In genomic region chr13:73269891-73270290, GRCm38 (mm10) we compare ENCODE assay signal across 17 mouse cellular contexts. TPM values are rescaled to one million over a fixed set of nuclear protein-coding genes. Genes with fewer than 3 reads are reported as not detected.
"Had no signal": no experiment of that assay in that cellular context is flagged by ENCODE, and none has a peak within 500 bp of the region (broad histone marks: within the 10 kb centered on the region; RNA-seq: fewer than 3 reads in every experiment).

No protein-coding gene starts in this region.

- DNase-seq: kidney, postnatal 25 days; layer of hippocampus, postnatal 36 days; lung, adult 18-20 months; right cerebral cortex, postnatal 4 days; spleen, adult 18-20 months; thymus, adult 18-20 months; thymus, postnatal 14 days had no signal

- H3K9me3 ChIP-seq: limb, embryonic 13.5 days; midbrain, embryonic 13.5 days; neural tube, embryonic 12.5 days had no signal

- H3K9ac ChIP-seq: limb, embryonic 13.5 days; liver, embryonic 14.5 days; neural tube, embryonic 12.5 days had no signal

- H3K4me3 ChIP-seq: limb, embryonic 13.5 days; myocyte; neural tube, embryonic 12.5 days had no signal

- H3K27ac ChIP-seq: limb, embryonic 13.5 days; liver, embryonic 14.5 days; midbrain, embryonic 13.5 days; neural tube, embryonic 12.5 days had no signal

- H3K4me2 ChIP-seq: limb, embryonic 13.5 days had no signal

- ATAC-seq: midbrain, embryonic 13.5 days had no signal

- H3K36me3 ChIP-seq: limb, embryonic 13.5 days; midbrain, embryonic 13.5 days; neural tube, embryonic 12.5 days had no signal

RNA-seq across cellular contexts. Expression of gene Irx4, which starts 9.6 kb away (rescaled TPM):
- total RNA-seq: layer of hippocampus, postnatal 36 days; left cerebral cortex, adult 8-10 months; left cerebral cortex, postnatal 25 days; liver, adult 2 months; megakaryocyte-erythroid progenitor cell, adult 5-6 weeks had no signal
- polyA plus RNA-seq: liver, adult 2 months; liver, embryonic 14.5 days; myocyte; stomach, embryonic 14.5 days had no signal
